Mouse (Mus musculus) bone marrow, adult 2 months (tissue): Measurements from ENCODE around the gene Gm11077. TPM values are rescaled to one million over a fixed set of nuclear protein-coding genes. Genes with fewer than 3 reads are reported as not detected.

Experiments used
- H3K27ac ChIP-seq: fragments of 200-500 bp; 2 replicates; pipeline ENCODE4 v1.5.1; 2012; ENCODE audit warnings: low read depth, mild to moderate bottlenecking, control low read depth, inconsistent platforms, low read length; ENCODE audit not compliant: control insufficient read depth, poor library complexity, insufficient read depth
- H3K4me1 ChIP-seq: fragments of 200-500 bp; 2 replicates; pipeline ENCODE4 v1.6.1; 2011; ENCODE audit warnings: low read length; ENCODE audit not compliant: control insufficient read depth, insufficient read depth
- H3K4me3 ChIP-seq: fragments of 200-500 bp; replicated peaks from 2 replicates; pipeline ENCODE3; 2011; ENCODE audit warnings: mild to moderate bottlenecking, low read depth, low read length, control low read depth; ENCODE audit not compliant: control insufficient read depth
- CTCF ChIP-seq: fragments of 200-500 bp; IDR thresholded peaks from 2 replicates; pipeline ENCODE4 v1.5.1; 2011; ENCODE audit warnings: low read length, control low read depth; ENCODE audit not compliant: control insufficient read depth, insufficient read depth
- POLR2A ChIP-seq: fragments of 200-500 bp; IDR thresholded peaks from 2 replicates; pipeline ENCODE4 v1.6.1; 2011; ENCODE audit warnings: low read depth, mild to moderate bottlenecking, control low read depth, low read length, borderline replicate concordance; ENCODE audit not compliant: control insufficient read depth
- WGBS: fragments of 180-500 bp; shearing (Covaris S2); methylation state at CpG from one replicate; pipeline ENCODE4 v1.1.7; 2018; 5-methylcytosine and 5-hydroxymethylcytosine counted together
- polyA plus RNA-seq: library from polyadenylated mRNA; stranded (reverse); fragments of >200 nt; gene quantifications from 2 replicates; pipeline ENCODE4 v1.2.4, GENCODE M21; 2011; ENCODE audit warnings: low replicate concordance; ENCODE audit not compliant: missing spikeins, insufficient read depth, insufficient read length

Gm11077 gene
- polyA plus RNA-seq, 1 experiment = not detected

- WGBS = 82% methylated on average over 16 of the region's 16 CpGs
- TF ChIP-seq POLR2A (no peak), CTCF (no peak)
- no peak overlapping the region for H3K4me3 ChIP-seq
These were observed 70.5 kb downstream of the Gm11077 start for GRCm38 (mm10) chr6:140799435-140800040.

GRCm38 (mm10) chr6:140800587-140800986 is 71.5 kb downstream of the Gm11077 start:
- no peak for TF ChIP-seq CTCF
- TF ChIP-seq POLR2A = no peak
- H3K4me3 ChIP-seq = no peak overlapping the region
- WGBS = 85% methylated on average over 4 of the region's 4 CpGs
- no peaks in the 10 kb centered on the region for H3K4me1 ChIP-seq
- no peak overlapping the region for H3K27ac ChIP-seq

More at GRCm38 (mm10) chr6:140799435-140800040, 70.5 kb downstream of the Gm11077 start:
- Histone ChIP-seq H3K4me1 (no peaks in the 10 kb centered on the region), H3K27ac (no peak overlapping the region)

Other genes starting within 250 kb of the Gm11077 start
- gene Aebp2, start 106.6 kb upstream of the Gm11077 start, polyA plus RNA-seq = 7.1 and 12.2 TPM in 2 replicates